In genomic region chr8:22059821-22060445, GRCm38 (mm10) we compare ENCODE assay signal across 8 mouse cellular contexts. TPM values are rescaled to one million over a fixed set of nuclear protein-coding genes. Genes with fewer than 3 reads are reported as not detected.
DNase-seq lines count a peak whose midpoint lies in the region; ATAC-seq lines count a peak whose summit lies in the region.

Gene Atp7b (minus strand): TSS chr8:22060305.

- 1% methylated on average over 45 of the region's 46 CpGs for WGBS in hindbrain, embryonic 12.5 days
- 1% methylated on average over 43 of the region's 46 CpGs for WGBS in limb, embryonic 12.5 days
- under 1% methylated on average over 45 of the region's 46 CpGs for WGBS in neural tube, embryonic 13.5 days

- peak within 1 kb of the TSS; percentile 12; the same call in 1 of the 2 replicates for H3K27ac ChIP-seq in hindbrain, embryonic 12.5 days
- no peak within 1 kb of the TSS for H3K27ac ChIP-seq in limb, embryonic 12.5 days
- H3K27ac ChIP-seq in neural tube, embryonic 13.5 days (replicated peaks), result no peak within 1 kb of the TSS

- peaks cover 9% of the 10 kb centered on the region for H3K27me3 ChIP-seq in hindbrain, embryonic 12.5 days
- H3K27me3 ChIP-seq in limb, embryonic 12.5 days, result peaks cover 28% of the 10 kb centered on the region
- peaks cover 12% of the 10 kb centered on the region for H3K27me3 ChIP-seq in neural tube, embryonic 13.5 days

- peaks cover 7% of the 10 kb centered on the region for H3K4me1 ChIP-seq in hindbrain, embryonic 12.5 days
- 0 out of 2 replicates have a peak, but pooled peaks cover 3% of the 10 kb centered on the region for H3K4me1 ChIP-seq in limb, embryonic 12.5 days (replicated peaks)
- H3K4me1 ChIP-seq in neural tube, embryonic 13.5 days (replicated peaks), result peaks cover 11% of the 10 kb centered on the region

- H3K36me3 ChIP-seq in hindbrain, embryonic 12.5 days, result peaks cover 10% of the 10 kb centered on the region
- H3K36me3 ChIP-seq in limb, embryonic 12.5 days, result peaks cover 26% of the 10 kb centered on the region
- peaks cover 15% of the 10 kb centered on the region for H3K36me3 ChIP-seq in neural tube, embryonic 13.5 days

- H3K9ac ChIP-seq in hindbrain, embryonic 12.5 days, result peak within 1 kb of the TSS; percentile 67
- H3K9ac ChIP-seq in limb, embryonic 12.5 days (replicated peaks), result peak within 1 kb of the TSS; percentile 50
- H3K9ac ChIP-seq in neural tube, embryonic 13.5 days, result peak within 1 kb of the TSS; percentile 68

- DNase-seq in cerebellum, adult 9-10 months, result peak; percentile 75
- DNase-seq in cerebellum, adult 11-12 months, result no peak
- DNase-seq in urinary bladder, postnatal 10 days (ENCODE audit: low spot score), result peak; percentile 23
- no peak for DNase-seq in urinary bladder, postnatal 14 days (ENCODE audit: low spot score)
- no peak for DNase-seq in adrenal gland, adult 2 months

- peak within 1 kb of the TSS; percentile 84 for H3K4me2 ChIP-seq in hindbrain, embryonic 12.5 days (replicated peaks)
- H3K4me2 ChIP-seq in limb, embryonic 12.5 days, result peak within 1 kb of the TSS; percentile 89
- peak within 1 kb of the TSS; percentile 83 for H3K4me2 ChIP-seq in neural tube, embryonic 13.5 days

- peak within 1 kb of the TSS; percentile 66 for H3K4me3 ChIP-seq in hindbrain, embryonic 12.5 days
- peak within 1 kb of the TSS; percentile 67 for H3K4me3 ChIP-seq in limb, embryonic 12.5 days (replicated peaks)
- peak within 1 kb of the TSS; percentile 64 for H3K4me3 ChIP-seq in neural tube, embryonic 13.5 days

- ATAC-seq in hindbrain, embryonic 12.5 days (ENCODE audit: low FRiP score), result peak; percentile 92
- peak; percentile 87 for ATAC-seq in limb, embryonic 12.5 days (ENCODE audit: insufficient number of reproducible peaks, insufficient read depth, low FRiP score, low TSS enrichment, low read depth)
- peak; percentile 95 for ATAC-seq in neural tube, embryonic 13.5 days (ENCODE audit: low read depth)

- no peaks in the 10 kb centered on the region for H3K9me3 ChIP-seq in hindbrain, embryonic 12.5 days (replicated peaks)
- H3K9me3 ChIP-seq in limb, embryonic 12.5 days, result no peaks in the 10 kb centered on the region
- H3K9me3 ChIP-seq in neural tube, embryonic 13.5 days, result no peaks in the 10 kb centered on the region

RNA-seq across cellular contexts. Expression of gene Atp7b, which starts in this region (rescaled TPM):
- polyA plus RNA-seq in hindbrain, embryonic 12.5 days (2016; fragmentation: Nextera tagmentation; extraction: Ambion mirVana), result 1.7 and 1.9 TPM in 2 replicates
- 0.86 and 0.97 TPM in 2 replicates for polyA plus RNA-seq in limb, embryonic 12.5 days (2016; fragmentation: Nextera tagmentation; extraction: Ambion mirVana)
- 0.99 and 1.3 TPM in 2 replicates for polyA plus RNA-seq in neural tube, embryonic 13.5 days (2015; fragmentation: Nextera tagmentation; extraction: Ambion mirVana)
- total RNA-seq in adrenal gland, adult 2 months (2021), result 1 to 10 TPM in 1 of 2 experiments, under 1 TPM in 1; 0.81 to 1.2 TPM
- polyA plus RNA-seq in adrenal gland, adult 2 months (2012; rRNA removed), result 0.08 and 0.09 TPM in 2 replicates

Comparison
In these comparisons a context has a peak if more than half of its experiments do, and no peak if none do; other contexts are left out.
1. DNase-seq: peak in cerebellum, adult 9-10 months (single experiment) and urinary bladder, postnatal 10 days (single experiment); none in cerebellum, adult 11-12 months (single experiment), urinary bladder, postnatal 14 days (single experiment) and adrenal gland, adult 2 months (single experiment).
2. Peak in ATAC-seq, H3K4me3 ChIP-seq, H3K9ac ChIP-seq and H3K4me2 ChIP-seq in limb, embryonic 12.5 days; RNA of the gene not detected or under 1 TPM.
3. Peak in every context shown above with its lines, with median percentiles within 50 percentile points of each other: ATAC-seq, H3K4me2 ChIP-seq, H3K4me3 ChIP-seq and H3K9ac ChIP-seq.